Mouse (Mus musculus) bone marrow macrophage, adult 2 months (primary cell): ENCODE measurements around the gene Arid2.
"Not testable (repeated sequence)": the region's sequence is repeated elsewhere in the genome, so short reads cannot be mapped to it uniquely, and the experiment has no call there.

Experiments used
- CTCF ChIP-seq: IDR thresholded peaks from 2 replicates; pipeline ENCODE4 v1.5.1; 2012; ENCODE audit warnings: low read depth, mild to moderate bottlenecking, low read length, moderate library complexity
- POLR2A ChIP-seq: IDR thresholded peaks from 2 replicates; pipeline ENCODE4 v1.6.1; 2012; ENCODE audit warnings: mild to moderate bottlenecking, low read depth, low read length, borderline replicate concordance

GRCm38 (mm10) chr15:96328722-96329121 is 41.4 kb downstream of the Arid2 start:
- not testable (repeated sequence) for TF ChIP-seq CTCF, POLR2A
